Mouse (Mus musculus) mesoderm, embryonic 11.5 days (tissue): ENCODE measurements around the gene Olfr1458.

Experiments used
- DNase-seq: peaks from one replicate; pipeline ENCODE4 v3.0.0-alpha.2; 2012; ENCODE audit warnings: low read depth, low spot score

The Olfr1458 gene

DNA sequence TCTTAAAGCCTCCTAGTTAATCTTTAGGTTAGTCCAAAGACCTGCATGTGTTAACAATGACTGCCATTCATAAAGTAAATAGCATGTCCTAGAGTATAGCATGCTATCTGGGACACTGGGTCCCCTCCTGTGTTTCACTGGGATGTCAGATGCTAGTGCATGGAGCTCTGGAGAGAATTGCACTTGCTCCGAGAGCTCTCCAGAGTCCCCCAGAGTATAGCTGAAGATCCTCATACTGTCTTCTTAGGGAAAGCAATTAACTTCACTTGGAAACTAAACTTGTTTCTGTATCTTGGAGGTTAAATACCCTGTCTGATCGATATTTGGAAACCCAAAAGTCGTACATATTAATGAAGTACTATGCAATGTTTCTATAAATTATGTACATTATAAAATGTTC is at the start of gene Olfr1458:
Olfr1458 (minus strand) TSS at position 101 of the 400 bp plus-strand sequence.
- DNase-seq = no peak

DNA sequence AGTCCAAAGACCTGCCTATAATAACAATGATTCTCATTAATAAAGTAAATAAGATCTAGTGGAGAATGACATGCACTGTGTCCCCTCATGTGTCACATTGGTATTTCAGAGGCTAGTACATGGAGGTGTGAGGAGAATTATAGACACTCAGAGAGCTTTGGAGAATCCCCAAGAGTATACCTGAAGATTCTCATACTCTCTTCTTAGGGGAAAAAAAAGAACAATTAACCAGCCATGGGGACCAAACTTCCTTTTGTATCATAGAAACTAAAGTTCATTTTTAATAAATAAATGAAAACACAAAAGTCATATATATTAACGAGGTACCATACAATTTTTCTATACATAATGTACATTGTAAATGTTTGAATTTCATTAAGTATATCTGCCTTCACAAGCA is 42.9 kb upstream of the Olfr1458 start, which contains the start of gene Olfr1459:
Olfr1459 (minus strand) TSS at position 101 of the 400 bp plus-strand sequence.
- no peak for DNase-seq

DNA sequence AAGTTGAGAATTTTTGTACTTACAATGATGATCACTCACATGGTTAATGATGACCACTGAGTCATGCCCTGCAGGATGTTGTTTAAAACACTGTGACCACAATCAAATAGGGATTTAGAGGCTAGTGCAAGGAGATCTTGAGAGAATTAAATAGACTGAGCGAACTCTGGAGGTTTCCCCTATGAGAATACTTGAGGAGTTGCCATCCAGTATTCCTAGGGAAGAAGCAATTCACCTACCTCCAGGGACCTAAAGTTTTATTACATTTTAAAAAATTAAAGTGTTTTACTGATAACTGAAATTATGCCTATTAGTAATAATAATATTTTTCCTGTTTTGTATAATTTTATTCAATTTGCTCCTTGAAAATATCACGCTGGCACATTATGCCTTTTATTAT is 8.8 kb downstream of the Olfr1458 start, which contains the start of gene Olfr1457:
Olfr1457 (minus strand) TSS at position 101 of the 400 bp plus-strand sequence.
- no peak for DNase-seq

- DNase-seq = no peak
Measured at GRCm38 (mm10) chr19:13093908-13094307, 12.7 kb downstream of the Olfr1458 start.

DNA sequence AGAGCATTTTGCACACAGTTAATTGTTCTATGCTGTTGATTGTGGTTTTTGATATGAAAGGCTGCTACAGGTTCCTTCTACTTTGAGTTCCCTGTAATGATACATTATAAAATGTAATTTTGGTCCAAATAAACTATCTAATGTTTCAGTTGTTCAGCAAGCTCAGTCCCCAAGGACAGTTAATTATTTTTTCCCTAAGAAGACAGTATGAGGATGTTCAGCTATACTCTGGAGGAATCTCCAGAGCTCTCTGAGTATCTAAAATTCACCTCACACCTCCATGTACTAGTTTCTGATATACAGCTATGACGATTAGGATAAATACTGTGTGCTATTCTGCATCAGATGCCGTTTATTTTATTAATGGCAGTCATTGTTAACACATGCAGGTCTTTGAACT is 46.3 kb downstream of the Olfr1458 start, which contains the start of gene Olfr1454:
Olfr1454 (plus strand) TSS at position 301 of the 400 bp plus-strand sequence.
- DNase-seq = no peak
